Mouse (Mus musculus) embryonic stem cell, embryonic (primary cell): ENCODE data around the gene Atp5h.

Experiments
- CTCF ChIA-PET, 4 experiments: fragments of 300-600 bp in 2 of 4; fragments of 350-600 bp in 2 of 4; sonication (Branson Sonifier 250); formaldehyde crosslinking; loops; one replicate each; lab custom pipeline; 2022; ENCODE audit warnings: inconsistent platforms in 2 of 4; lab: Charles Lee
- POLR2A ChIA-PET, 4 experiments: fragments of 300-600 bp in 2 of 4; fragments of 350-600 bp in 2 of 4; sonication (Branson Sonifier 250); formaldehyde crosslinking; loops; one replicate each; lab custom pipeline; 2022; ENCODE audit warnings: antibody characterized with exemption in 4 of 4, inconsistent platforms in 1 of 4; lab: Charles Lee

Atp5h gene

DNA sequence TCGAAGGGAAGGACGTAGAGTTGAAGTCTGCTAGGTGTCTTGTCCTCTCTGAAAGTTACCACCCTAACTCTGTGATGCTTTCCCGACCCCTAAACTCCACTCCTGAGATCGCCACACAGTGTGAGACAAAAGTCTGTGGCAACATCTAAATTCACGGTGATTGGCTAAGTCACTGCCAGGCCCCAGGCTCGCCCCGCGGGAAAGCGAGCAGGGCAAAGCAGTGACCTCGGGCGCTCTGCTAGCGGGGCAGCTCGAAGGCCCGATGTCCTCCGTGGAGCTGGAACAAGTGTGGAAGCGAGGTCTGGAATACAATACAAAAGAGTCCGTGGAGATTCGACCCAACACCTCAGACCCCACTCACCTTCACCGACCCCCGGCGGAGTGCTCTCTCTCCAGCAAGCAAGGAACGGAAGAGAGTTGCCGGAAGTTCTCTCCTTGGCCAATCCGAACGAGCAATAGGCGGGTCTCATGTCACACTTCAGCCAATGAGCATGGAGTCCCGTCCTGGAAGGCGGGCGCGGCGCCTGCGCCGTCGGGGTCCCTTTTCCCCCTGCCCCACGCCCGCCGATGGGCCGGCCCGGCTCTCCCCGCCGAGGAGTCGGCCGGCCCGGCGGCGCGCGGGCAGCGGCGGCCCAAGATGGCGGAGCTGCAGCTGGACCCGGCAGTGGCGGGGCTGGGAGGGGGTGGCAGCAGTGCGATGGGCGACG is at the start of gene Atp5h, which contains the start of gene Kctd2:
Gene Atp5h, minus strand, starts transcription at position 432 of the 707 bp plus-strand sequence.
Gene Kctd2, plus strand, starts transcription at position 598 of the 707 bp plus-strand sequence.
- ChIA-PET CTCF (interaction anchor here in 2 of 4 experiments (0.8 to 1.5 kb wide), 3 partner anchors 13 to 72 kb away, joined by 3 to 4 read pairs (median 3); partner anchors contain the start of gene Nt5c (in 1 of the 2)), POLR2A (interaction anchor here in 2 of 4 experiments (0.7 to 1.8 kb wide), 7 partner anchors 8 to 605 kb away, joined by 3 to 8 read pairs (median 4); partner anchors contain the start of genes Jpt1 (in 1 of the 2) and Mrpl58 (in 1 of the 2))

DNA sequence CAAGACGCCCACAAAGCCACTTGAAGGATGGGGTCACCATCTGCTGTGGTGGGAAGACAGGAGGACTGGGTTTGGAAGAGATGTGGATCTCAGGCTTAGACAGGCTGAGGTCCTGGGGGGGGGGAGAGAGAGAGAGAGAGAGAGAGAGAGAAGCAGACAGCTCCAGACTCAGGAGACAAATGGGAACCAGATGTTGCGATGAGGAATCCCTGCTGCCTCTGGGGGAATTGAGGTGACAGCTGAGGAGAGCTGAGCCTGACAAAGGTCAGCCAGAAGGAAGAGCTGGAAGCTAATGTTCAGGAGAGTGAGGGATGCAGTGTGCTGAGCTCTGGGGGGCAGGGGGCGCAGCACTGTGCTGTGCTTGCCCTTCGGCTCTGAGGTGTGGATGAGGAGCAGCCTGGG is 47.5 kb upstream of the Atp5h start:
- ChIA-PET CTCF (interaction anchor here in 1 of 4 experiments (0.6 kb wide), 1 partner anchor 49 kb away, joined by 5 read pairs; no protein-coding TSS in a partner anchor), POLR2A (interaction anchor here in 1 of 4 experiments (0.7 kb wide), 2 partner anchors 61 to 62 kb away, joined by 3 to 6 read pairs; no protein-coding TSS in a partner anchor)

DNA sequence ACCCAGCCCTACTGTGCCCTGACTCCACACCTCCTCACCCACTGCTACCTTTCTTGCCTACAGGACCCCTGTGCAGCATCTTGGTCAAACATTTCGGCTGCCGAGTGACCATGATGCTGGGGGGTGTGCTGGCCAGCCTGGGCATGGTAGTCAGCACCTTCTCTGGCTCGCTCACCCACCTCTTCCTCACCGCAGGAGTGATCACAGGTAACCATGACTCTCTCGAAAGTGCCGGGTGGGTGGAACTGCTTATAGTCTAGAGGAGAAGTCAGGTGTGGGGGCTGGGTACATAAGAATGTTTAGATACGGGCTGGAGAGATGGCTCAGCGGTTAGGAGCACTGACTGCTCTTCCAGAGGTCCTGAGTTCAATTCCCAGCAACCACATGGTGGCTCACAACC is 45.1 kb upstream of the Atp5h start:
- ChIA-PET POLR2A (interaction anchor here in 2 of 4 experiments (0.7 kb wide), 4 partner anchors 8 to 56 kb away, joined by 3 to 8 read pairs (median 3); no protein-coding TSS in a partner anchor), CTCF (no interaction called here)

GRCm38 (mm10) chr11:115463397-115463796 is 43.6 kb upstream of the Atp5h start:
- ChIA-PET POLR2A (interaction anchor here in 3 of 4 experiments (0.8 to 2.3 kb wide), 19 partner anchors 8 to 279 kb away, joined by 3 to 17 read pairs (median 4); partner anchors contain the start of genes Armc7 (in 2 of the 3), Jpt1 (in 2 of the 3), Sumo2 (in 2 of the 3) and Cdr2l (in 1 of the 3)), CTCF (interaction anchor here (0.6 to 2.4 kb wide), 11 partner anchors 12 to 350 kb away, joined by 3 to 10 read pairs (median 3); partner anchors contain the start of genes Armc7 (in 2 of the 4), Caskin2 (in 1 of the 4) and Nt5c (in 1 of the 4))

GRCm38 (mm10) chr11:115462243-115462891 is 42.6 kb upstream of the Atp5h start, which contains the start of gene Slc16a5:
TSS of gene Slc16a5 (plus strand) at chr11:115462474.
- POLR2A ChIA-PET, result interaction anchor here in 3 of 4 experiments (0.6 to 2.3 kb wide), 21 partner anchors 9 to 278 kb away, joined by 3 to 17 read pairs (median 4); partner anchors contain the start of genes Jpt1 (in 2 of the 3), Armc7 (in 1 of the 3) and Sumo2 (in 1 of the 3)

DNA sequence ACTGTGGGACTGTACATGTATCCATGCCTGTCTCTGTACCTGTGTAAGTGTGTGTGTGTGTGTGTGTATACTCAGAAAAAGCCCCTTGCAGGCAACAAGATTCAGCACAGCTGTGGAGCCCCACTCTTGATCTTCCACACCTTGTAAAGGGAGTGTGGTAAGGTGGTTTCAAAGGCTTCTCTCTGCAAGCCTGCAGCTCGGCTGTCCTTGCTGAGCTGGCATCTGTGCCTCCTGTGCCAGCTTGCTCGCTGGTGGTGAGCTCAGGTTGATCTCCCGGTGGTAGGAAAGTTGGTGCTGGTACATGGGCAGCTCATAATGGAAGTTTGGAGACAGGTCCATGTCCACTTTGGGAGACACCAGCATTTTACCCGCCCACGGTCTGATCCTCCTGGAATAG is 42.1 kb upstream of the Atp5h start:
- CTCF ChIA-PET, result interaction anchor here in 3 of 4 experiments (0.6 to 2.4 kb wide), 4 partner anchors 13 to 1932 kb away, joined by 3 to 10 read pairs (median 4); partner anchors contain the start of gene Armc7 (in 1 of the 3)
- POLR2A ChIA-PET, result interaction anchor here in 3 of 4 experiments (0.7 to 2.3 kb wide), 10 partner anchors 10 to 439 kb away, joined by 3 to 17 read pairs (median 4); partner anchors contain the start of genes Armc7 (in 1 of the 3) and Jpt1 (in 1 of the 3)

More at GRCm38 (mm10) chr11:115462243-115462891, 42.6 kb upstream of the Atp5h start, which contains the start of gene Slc16a5:
- CTCF ChIA-PET, result interaction anchor here (0.6 to 2.4 kb wide), 8 partner anchors 13 to 1932 kb away, joined by 3 to 10 read pairs (median 3); partner anchors contain the start of gene Armc7 (in 1 of the 4)

DNA sequence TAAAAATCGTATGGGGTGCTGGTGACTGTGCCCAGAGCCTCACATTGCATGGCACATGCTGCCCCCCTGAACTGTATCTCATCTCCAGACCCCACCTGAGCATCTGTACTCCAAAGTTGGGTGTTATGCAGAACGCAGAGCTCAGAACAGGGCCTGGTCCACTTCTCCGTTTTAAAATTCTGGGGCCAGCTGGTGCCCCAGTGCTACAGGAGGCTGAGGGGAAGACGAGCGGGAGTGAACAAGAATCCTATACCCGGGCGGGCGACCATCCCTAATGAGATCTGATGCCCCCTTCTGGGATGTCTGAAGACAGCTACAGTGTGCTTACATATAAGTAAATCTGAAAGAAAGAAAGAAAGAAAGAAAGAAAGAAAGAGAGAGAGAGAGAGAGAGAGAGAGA is 41.2 kb upstream of the Atp5h start:
- POLR2A ChIA-PET, result interaction anchor here in 2 of 4 experiments (0.6 to 1.9 kb wide), 11 partner anchors 8 to 439 kb away, joined by 3 to 5 read pairs (median 4); partner anchors contain the start of gene Jpt1 (in 1 of the 2)
- CTCF ChIA-PET, result interaction anchor here in 2 of 4 experiments (0.6 to 1.2 kb wide), 5 partner anchors 9 to 154 kb away, joined by 3 to 5 read pairs (median 3); no protein-coding TSS in a partner anchor

GRCm38 (mm10) chr11:115457405-115457804 is 37.6 kb upstream of the Atp5h start:
- ChIA-PET CTCF (interaction anchor here in 1 of 4 experiments (1.2 to 1.7 kb wide), 2 partner anchors 15 to 28 kb away, joined by 3 to 6 read pairs; no protein-coding TSS in a partner anchor), POLR2A (interaction anchor here in 2 of 4 experiments (0.6 to 1.4 kb wide), 4 partner anchors 8 to 68 kb away, joined by 3 to 8 read pairs (median 4); partner anchors contain the start of gene Armc7 (in 1 of the 2))

DNA sequence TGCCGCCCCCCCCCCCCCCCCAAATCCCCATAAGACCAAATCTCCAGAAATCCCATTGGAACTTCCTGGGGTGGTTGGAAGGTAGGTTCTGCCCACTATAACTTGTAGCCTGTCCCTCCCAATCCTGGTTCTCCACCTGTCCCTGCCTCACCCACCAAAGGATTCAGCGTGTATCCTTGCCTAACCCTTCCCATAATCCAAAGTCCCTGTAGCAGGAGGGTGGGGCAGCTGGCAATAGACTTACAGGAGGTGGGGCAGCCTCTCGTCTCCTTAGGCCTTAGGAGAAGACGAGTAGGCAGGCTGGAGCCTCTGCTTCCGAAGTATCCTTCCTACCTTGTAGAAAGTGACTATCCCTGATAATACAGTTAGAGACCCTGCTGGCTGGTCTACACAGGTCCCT is 36.4 kb upstream of the Atp5h start:
- CTCF ChIA-PET, result interaction anchor here in 2 of 4 experiments (0.6 to 1.7 kb wide), 4 partner anchors 16 to 53 kb away, joined by 3 to 6 read pairs (median 4); partner anchors contain the start of gene Mrpl58 (in 1 of the 2)
- POLR2A ChIA-PET, result interaction anchor here (0.5 to 2.0 kb wide), 4 partner anchors 27 to 1352 kb away, joined by 3 to 9 read pairs (median 8); partner anchors contain the start of gene Jpt1 (in 1 of the 4)

- ChIA-PET CTCF (interaction anchor here in 3 of 4 experiments (0.6 to 1.6 kb wide), 5 partner anchors 17 to 711 kb away, joined by 3 to 7 read pairs (median 3); partner anchors contain the start of gene Armc7 (in 1 of the 3)), POLR2A (interaction anchor here (0.5 to 2.0 kb wide), 4 partner anchors 27 to 1353 kb away, joined by 3 to 9 read pairs (median 8); partner anchors contain the start of gene Jpt1 (in 1 of the 4))
These were observed 35.9 kb upstream of the Atp5h start for GRCm38 (mm10) chr11:115455619-115456018.

DNA sequence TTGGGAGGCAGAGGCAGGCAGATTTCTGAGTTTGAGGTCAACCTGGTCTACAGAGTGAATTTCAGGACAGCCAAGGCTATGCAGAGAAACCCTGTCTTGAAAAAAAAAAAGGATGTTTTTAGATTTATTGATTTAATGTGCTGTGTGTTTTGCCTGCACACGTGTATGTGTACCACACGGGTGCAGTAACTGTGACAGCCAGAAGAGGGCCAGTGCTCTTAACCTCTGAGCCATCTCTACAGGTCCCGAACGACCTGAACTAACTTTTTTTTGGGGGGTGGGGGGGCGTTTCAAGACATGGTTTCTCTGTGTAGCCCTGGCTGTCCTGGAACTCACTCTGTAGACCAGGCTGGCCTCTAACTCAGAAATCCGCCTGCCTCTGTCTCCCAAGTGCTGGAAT is 35.1 kb upstream of the Atp5h start:
- ChIA-PET POLR2A (interaction anchor here in 3 of 4 experiments (0.6 to 2.0 kb wide), 4 partner anchors 16 to 65 kb away, joined by 3 to 7 read pairs (median 4); partner anchors contain the start of gene Jpt1 (in 1 of the 3)), CTCF (interaction anchor here in 3 of 4 experiments (0.5 to 1.0 kb wide), 4 partner anchors 18 to 710 kb away, joined by 3 to 7 read pairs (median 3); partner anchors contain the start of gene Armc7 (in 1 of the 3))

DNA sequence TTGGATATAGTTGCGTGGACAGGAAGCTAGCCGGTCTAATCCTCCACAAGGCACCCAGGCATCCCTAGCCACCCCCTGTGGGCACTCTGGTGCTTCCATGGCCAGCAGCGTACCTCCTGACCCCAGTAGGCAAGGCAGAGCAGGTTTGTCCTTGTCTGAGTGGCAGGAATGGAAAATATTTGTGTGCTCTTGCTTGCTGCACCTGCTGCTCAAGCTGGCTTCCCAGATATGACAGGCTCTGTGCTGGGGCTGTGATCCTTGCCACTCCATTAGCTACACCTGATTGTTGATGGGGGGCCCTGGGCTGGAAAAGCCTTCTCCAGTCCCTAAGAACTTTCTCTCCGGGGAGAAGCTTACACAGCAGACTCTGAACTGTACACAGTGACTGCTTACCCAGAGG is 33.5 kb upstream of the Atp5h start:
- ChIA-PET CTCF (no interaction called here), POLR2A (interaction anchor here in 2 of 4 experiments (0.6 to 1.5 kb wide), 3 partner anchors 15 to 78 kb away, joined by 3 read pairs; partner anchors contain the start of gene Jpt1 (in 1 of the 2))

GRCm38 (mm10) chr11:115452281-115452860 is 32.6 kb upstream of the Atp5h start:
- CTCF ChIA-PET, result interaction anchor here in 2 of 4 experiments (0.7 to 1.1 kb wide), 3 partner anchors 8 to 35 kb away, joined by 3 read pairs; no protein-coding TSS in a partner anchor
- POLR2A ChIA-PET, result interaction anchor here in 1 of 4 experiments (1.5 kb wide), 1 partner anchor 62 kb away, joined by 3 read pairs; the partner anchor contains the start of gene Jpt1

- ChIA-PET CTCF (interaction anchor here in 2 of 4 experiments (0.7 to 1.1 kb wide), 3 partner anchors 9 to 35 kb away, joined by 3 read pairs; no protein-coding TSS in a partner anchor), POLR2A (interaction anchor here in 2 of 4 experiments (0.9 to 1.0 kb wide), 2 partner anchors 10 to 23 kb away, joined by 3 to 4 read pairs; no protein-coding TSS in a partner anchor)
These were observed 32.0 kb upstream of the Atp5h start for GRCm38 (mm10) chr11:115451781-115452241.

GRCm38 (mm10) chr11:115450176-115450575 is 30.4 kb upstream of the Atp5h start:
- ChIA-PET CTCF (interaction anchor here in 1 of 4 experiments (1.0 to 1.5 kb wide), 2 partner anchors 11 to 25 kb away, joined by 3 to 4 read pairs; partner anchors contain the start of gene Armc7), POLR2A (no interaction called here)

DNA sequence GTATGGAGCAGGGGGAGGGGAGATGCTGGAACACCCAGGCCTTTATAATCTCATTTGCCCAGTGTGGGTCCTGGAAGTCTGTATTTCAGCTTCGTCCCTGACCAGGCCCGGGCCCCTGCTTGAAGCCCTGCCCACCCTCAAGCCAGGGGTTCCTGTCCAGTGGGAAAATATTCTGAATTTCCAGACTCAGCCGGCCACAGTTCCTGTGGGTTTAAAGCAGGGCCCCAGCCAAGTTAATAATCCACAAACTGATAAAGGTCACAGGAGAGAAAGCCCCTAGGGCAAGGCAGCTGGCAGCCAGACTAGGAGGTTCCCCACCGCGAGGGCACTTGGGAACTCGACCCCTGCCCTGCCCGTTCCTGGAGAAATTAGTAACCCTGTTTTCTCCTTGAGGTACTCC is 29.2 kb upstream of the Atp5h start:
- CTCF ChIA-PET, result no interaction called here
- POLR2A ChIA-PET, result interaction anchor here in 1 of 4 experiments (0.8 to 1.2 kb wide), 2 partner anchors 65 to 366 kb away, joined by 3 to 4 read pairs; partner anchors contain the start of gene Jpt1
